Mouse (Mus musculus): ENCODE measurements around the gene Trub2.
"Not testable (repeated sequence)": the region's sequence is repeated elsewhere in the genome, so short reads cannot be mapped to it uniquely, and the experiment has no call there.

The Trub2 gene

DNA sequence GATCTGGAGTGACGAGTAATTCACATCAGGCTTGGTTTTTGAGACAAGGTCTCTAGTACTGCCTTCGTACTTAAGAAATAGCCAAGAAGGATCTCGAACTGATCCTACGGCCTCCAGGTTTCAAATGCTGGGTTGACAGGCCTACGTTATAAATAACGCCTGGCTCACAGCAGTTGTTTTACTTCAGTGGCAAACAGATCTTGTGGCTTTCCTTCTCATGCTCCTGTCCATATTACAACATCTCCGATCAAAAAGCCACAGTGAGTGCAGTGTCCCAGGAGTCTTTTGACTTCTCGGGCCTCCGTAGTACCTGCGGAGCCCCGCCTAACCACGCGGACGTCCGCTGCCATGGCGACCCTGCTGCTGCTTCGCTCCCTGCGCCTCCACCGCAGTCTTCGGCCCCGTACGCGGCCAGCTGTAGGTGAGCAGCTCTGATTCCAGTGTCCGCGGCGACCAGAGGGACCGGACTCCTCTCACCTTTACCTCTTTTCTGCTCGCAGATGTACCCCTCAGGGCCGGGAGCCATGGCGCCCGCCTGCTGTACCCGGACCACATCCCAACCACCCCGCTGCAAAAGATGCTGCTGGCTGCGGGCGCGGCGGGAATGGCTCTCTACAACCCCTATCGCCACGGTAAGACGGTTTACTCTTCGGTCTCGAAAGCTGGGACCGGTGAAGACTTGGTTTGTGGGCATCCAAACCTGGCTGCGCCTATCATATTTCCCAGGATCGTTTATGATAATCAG, at the start of gene Trub2:
TSS of gene Trub2 (minus strand) at position 566 of the 745 bp plus-strand sequence.
- DNase-seq (ENCODE audit: low read depth, low spot score): peak; percentile 86

DNA sequence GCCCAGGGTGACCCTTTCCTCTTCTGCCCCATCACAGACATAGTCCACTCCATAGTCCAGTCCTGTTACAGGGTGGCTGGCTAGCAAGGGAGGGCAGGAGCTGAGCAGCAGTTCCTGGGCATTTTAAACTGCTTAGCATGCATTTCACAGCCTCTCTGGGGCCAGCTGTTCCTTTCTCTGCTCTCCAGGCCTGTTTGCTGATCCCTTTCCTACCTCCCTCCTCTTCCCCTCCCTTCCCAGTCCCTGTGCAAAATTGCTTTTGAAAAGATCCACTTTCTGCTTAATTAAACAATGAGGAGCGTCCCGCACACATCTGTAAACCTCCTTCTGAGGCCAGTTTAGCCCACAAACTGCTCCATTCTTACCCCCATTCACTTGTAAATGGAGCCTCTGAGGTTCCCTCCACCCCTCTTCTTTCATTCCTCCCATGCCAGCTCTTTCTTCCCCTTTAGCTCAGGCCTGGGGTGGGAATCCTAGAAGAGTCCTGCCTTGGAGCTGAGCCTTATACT, 47.1 kb upstream of the Trub2 start:
- DNase-seq (ENCODE audit: low read depth, low spot score): no peak

DNA sequence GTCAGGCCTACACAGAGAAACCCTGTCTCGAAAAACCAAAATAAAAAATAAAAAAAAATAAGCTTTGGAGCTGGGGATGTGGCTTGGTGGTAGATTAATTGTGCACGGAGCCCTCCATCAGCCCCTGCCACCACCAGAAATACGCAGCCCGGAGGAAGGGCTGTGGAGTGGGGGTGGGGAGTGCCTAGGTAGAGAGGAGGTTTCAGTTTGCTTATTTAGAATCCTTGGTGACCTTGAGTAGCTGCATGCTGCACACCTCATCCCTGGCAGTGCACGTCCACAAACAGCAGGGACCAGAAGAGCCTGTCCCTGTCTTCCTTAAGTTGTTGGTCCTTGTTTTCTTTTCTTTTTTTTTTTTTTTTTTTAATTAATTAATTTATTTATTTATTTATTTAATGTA, 45.5 kb upstream of the Trub2 start:
- DNase-seq (ENCODE audit: low read depth, low spot score): no peak

GRCm38 (mm10) chr2:29831106-29831505, 42.8 kb upstream of the Trub2 start:
- peak; percentile 90 for DNase-seq (ENCODE audit: low read depth, low spot score)

- no peak for DNase-seq (ENCODE audit: low read depth, low spot score)
Observed at GRCm38 (mm10) chr2:29827709-29828024, 39.4 kb upstream of the Trub2 start.

- DNase-seq (ENCODE audit: low read depth, low spot score): peak; percentile 99
Observed at GRCm38 (mm10) chr2:29826926-29827708, 38.8 kb upstream of the Trub2 start.

- DNase-seq (ENCODE audit: low read depth, low spot score): no peak
Observed at GRCm38 (mm10) chr2:29826318-29826925, 38.1 kb upstream of the Trub2 start.

- DNase-seq (ENCODE audit: low read depth, low spot score): no peak
Observed at GRCm38 (mm10) chr2:29820025-29820817, 31.9 kb upstream of the Trub2 start, which contains the start of gene Urm1. TSS of gene Urm1 (plus strand) at chr2:29820075.

DNA sequence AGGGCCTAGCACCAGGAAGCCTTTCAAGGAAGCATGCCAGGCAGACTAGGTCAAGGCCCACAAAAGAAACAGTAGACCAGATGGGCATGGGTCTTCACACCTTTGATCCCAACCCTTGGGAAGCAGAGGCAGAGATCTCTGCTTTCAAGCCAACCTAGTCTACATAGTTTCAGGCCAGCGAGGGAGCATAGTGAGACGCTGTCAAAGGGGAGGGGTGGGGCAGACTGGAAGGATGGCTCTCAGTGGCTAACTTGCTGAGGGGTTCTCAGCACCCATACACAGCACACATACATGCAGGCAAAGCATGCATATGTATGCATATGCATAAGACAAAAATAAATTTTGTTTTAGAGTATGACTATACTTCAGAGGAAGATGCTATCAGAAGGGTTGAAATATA, 31.1 kb upstream of the Trub2 start:
- DNase-seq (ENCODE audit: low read depth, low spot score): no peak

DNA sequence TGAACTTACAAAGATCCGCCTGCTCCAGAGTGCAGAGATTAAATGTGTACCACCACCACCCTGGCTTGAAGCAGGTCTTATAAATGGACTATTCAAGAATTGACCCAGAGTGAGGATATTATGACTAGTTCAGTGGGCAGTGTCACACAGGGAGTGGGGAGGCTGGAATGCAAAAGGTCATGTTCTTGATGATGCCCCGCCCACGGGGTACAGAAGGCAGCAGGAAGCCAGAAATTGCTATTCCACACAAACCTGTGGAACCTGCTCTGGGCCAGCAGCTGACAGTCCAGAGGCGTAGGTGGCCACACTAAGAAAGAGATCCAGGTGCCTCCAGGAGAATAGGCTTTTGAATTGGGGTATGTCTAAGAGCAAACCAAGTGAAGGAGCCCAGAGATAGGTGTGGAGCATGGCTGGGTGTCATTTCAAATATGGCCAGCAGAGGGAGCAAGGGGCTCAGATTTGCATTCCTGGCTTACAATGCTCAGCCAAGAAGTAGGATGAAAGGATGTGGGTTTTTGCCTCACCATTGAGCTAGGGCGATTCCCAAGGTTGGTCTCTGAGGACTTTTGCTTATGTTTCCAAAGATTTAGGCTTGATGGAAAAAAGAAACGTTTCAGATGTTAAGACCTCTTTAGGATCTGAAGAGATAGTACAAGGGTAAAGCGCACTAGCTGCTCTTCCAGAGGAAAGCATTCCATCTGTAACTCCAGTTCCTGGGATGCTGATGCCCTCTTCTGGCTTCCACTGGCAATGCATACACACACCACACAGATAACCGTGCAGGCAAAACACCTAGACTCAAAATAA, 29.3 kb upstream of the Trub2 start:
- peak; percentile 82 for DNase-seq (ENCODE audit: low read depth, low spot score)

DNA sequence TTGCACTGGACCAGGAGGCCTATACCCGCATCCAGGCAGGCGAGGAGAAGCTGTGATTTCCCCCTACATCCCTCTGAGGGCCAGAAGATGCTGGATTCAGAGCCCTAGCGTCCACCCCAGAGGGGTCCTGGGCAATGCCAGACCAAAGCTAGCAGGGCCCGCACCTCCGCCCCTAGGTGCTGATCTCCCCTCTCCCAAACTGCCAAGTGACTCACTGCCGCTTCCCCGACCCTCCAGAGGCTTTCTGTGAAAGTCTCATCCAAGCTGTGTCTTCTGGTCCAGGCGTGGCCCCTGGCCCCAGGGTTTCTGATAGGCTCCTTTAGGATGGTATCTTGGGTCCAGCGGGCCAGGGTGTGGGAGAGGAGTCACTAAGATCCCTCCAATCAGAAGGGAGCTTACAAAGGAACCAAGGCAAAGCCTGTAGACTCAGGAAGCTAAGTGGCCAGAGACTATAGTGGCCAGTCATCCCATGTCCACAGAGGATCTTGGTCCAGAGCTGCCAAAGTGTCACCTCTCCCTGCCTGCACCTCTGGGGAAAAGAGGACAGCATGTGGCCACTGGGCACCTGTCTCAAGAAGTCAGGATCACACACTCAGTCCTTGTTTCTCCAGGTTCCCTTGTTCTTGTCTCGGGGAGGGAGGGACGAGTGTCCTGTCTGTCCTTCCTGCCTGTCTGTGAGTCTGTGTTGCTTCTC, 27.5 kb upstream of the Trub2 start:
- no peak for DNase-seq (ENCODE audit: low read depth, low spot score)

GRCm38 (mm10) chr2:29803400-29803831, 15.1 kb upstream of the Trub2 start:
- no peak for DNase-seq (ENCODE audit: low read depth, low spot score)

DNA sequence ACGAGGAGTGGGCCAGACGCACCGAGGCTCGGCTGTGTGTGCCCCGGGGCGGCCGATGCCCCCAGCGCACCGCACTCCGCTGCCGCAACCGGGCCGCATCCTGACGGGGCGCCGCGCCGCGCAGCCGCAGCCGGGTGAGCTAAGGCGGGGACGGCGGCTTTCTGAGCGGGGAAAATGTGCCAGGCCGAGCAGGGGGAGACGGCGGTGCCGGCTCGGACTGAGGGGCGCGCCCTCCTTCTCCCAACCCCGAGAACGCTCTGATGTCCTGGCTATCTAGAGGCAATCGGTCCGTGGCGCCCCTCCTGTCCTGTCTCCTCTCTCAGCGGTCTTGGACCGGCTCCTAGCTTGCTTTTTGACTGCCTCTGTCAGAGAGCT, 14.5 kb upstream of the Trub2 start:
- DNase-seq (ENCODE audit: low read depth, low spot score): no peak

DNA sequence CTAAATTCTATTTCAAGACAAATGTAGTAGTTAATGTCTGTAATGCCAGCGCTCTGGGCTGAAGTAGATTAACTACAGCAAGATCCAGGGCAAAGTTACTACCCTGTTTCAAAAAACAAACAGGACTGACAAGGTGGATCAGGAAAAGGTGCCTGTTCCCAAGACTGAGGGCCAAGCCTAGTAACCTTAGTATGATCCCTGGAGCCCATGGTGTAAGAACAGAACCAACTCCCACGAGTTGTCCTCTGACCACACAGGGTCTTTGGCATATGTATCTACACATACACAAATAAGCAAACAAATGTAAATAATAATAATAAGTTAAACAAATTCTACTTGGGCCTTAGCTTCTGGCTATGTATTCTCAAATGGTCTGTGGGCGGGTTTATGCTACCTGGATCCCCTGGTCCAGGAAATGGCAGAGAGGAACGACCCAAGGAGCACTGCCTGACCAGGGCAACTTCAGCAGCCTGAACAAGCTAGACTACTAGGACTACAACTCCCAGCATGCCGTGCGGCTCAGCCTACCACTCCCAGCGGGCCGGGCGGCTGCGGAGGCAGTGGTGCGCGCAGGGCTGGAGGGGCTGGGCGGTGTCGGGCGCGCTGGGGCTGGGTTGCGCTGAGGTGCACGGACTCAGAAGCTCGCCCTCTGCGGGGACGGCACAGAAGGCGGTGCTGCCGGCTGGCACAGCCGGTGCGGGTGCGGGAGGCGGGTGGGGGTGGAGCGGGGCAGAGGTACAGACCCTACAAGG, 13.9 kb upstream of the Trub2 start, which contains the start of gene Slc27a4:
TSS of gene Slc27a4 (plus strand) at position 560 of the 752 bp plus-strand sequence.
- DNase-seq (ENCODE audit: low read depth, low spot score): peak; percentile 89

DNA sequence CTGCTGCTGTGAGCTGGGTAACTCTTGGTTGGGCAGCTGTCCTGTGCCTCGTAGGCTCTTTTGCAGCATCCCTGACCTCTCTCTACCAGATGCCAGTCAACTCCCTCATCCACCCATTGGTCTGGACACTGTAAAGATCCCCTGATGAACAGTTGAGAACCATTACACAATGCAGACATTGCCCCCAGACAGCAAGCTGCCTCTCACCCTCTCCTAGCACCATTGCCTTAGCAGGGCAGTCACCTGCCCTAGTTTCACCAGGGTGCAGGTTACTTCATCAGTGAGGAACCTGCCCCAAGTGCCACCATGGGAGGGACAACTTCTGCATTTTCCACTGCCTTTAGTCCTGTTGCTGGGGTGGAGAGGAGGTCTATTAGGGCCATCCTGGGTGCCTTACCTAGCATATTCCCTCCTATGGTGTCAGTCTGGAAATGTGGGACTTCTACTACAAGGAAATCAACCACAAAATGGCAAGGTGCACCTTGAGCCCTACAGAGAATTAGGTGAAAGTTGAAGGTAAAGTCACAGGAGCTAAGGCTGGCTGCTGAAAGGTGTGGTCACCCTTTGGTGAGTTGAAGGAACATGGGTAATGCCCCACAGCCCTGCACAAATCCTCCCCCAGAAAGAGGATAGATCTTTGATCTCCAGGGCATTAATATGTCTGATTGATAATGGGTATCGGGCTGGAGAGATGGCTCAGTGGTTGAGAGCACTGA, 4.6 kb upstream of the Trub2 start:
- no peak for DNase-seq (ENCODE audit: low read depth, low spot score)

DNA sequence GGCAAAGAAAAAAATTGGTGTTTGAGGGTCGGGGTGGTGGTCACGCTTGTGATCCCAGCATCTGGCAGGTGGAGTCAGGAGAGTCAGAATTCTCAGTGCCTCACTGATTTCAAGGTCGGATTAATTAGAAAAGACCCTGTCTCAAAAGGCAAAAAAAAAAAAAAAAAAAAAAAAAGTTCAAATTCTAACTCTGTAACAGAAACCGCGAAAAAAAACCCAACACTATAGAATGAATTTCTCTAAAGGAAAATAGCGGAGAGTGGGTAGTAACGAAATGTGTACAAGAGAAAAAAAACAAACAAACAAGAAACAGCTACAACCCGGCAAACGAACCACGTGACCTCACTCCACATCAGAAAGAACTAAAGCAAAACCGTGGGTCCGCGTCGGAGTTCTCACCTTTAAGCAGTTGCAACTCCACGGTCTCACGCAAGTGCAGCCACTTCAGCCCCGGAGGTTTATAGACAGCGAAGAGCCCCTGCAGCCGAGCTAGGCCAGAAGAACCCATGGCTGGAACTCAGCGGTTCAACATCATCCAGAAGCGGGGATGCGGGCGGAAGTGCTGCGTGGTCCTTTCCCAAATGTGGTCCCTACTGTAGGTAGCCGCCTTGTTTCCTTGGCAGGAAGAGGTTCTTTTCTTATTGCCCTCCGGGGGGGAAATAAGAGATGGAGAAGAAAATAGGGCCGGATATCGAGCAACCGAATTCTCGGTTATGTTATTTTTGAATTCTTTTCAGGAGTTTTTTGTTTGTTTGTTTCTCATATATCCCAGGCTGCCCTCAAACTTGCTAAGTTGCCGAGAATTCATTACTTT, 991 bp downstream of the Trub2 start, which contains the start of gene Coq4:
TSS of gene Coq4 (plus strand) at position 390 of the 814 bp plus-strand sequence.
- peak; percentile 98 for DNase-seq (ENCODE audit: low read depth, low spot score)

- peak; percentile 5 for DNase-seq (ENCODE audit: low read depth, low spot score)
Observed at GRCm38 (mm10) chr2:29784290-29784689, 4.0 kb downstream of the Trub2 start.

DNA sequence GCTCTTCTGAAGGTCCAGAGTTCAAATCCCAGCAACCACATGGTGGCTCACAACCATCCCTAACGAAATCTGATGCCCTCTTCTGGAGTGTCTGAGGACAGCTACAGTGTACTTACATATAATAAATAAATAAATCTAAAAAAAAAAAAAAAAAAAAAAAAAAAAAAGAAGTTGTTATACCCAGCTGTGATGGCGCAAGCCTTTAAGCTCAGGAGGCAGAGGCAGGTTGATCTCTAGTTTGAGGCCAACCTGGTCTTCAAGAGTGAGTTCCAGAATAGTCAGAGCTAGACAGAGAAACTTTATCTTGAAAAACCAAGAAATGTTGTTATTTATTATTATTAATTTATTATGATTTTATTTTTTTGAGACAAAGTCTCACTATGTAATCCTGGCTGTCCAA, 7.0 kb downstream of the Trub2 start:
- DNase-seq (ENCODE audit: low read depth, low spot score): not testable (repeated sequence)
